Mouse (Mus musculus) cerebellum, adult 2 months (tissue): Measurements from ENCODE around the gene Dync1li2.

ENCODE experiments used
- CTCF ChIP-seq: fragments of 200-500 bp; IDR thresholded peaks from 2 replicates; pipeline ENCODE4 v1.5.1; 2011; ENCODE audit warnings: low read depth, mild to moderate bottlenecking, control low read depth, low read length, moderate library complexity, borderline replicate concordance; ENCODE audit not compliant: insufficient read depth
- POLR2A ChIP-seq: fragments of 200-500 bp; IDR thresholded peaks from 2 replicates; pipeline ENCODE4 v1.6.1; 2011; ENCODE audit warnings: low read length, control low read depth, borderline replicate concordance; ENCODE audit not compliant: insufficient read depth

DNA sequence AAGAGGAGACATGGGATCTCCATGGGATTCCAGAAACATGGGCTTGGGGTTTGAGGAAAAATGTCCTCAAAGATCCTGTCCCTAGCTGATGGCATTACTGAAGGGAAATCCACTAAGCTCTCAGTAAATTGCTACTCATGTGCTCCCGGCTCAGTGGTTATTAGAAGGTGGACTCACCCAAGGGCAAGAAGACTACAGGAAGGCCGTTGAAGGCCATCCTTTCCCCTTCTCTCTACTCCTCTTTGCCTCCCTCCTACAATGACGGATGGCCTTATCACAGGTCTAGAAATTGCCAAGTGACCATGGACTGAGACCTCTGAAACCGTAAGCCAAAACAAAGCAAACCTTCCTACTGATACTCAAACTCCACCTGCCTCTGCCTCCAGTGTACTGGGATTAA, 6.3 kb downstream of the Dync1li2 start:
- TF ChIP-seq CTCF (no peak), POLR2A (no peak)
